Comparison of ENCODE assay signal across 7 mouse cellular contexts in the genomic region with DNA sequence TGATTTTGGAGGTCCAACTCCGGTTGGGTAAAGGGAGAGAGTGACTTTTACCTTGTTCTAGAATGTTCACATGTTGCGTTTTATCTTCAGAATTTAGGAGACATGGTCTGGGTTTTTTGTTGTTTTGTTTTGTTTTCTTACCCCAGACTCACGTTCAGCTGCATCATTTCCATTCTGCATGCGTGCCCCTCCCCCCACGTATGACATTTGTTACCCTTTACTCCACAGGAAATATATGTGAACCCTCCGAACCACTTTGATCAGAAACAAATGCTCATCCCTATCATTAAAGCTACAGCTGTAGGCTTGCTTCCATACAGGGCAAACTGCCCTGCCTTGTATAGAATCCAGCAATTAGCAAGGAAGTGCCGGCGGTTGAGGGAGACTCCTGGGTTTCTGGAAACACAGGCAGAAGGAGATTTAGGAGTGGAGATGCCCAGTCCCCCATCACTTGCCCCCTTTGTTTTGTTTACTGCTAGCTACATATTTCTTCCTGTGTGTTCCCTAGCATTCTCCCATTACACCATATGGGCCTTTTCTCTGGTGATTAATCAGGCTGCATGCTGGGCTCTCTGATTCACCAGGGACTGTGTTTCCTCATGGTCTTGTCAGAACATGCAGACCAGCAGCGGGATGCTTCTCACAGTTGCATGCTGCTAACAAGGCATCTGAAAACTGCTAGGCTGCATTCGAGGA.
A peak's percentile ranks its signal among the peaks of the same experiment; 100 is the strongest.
DNase-seq lines count a peak whose midpoint lies in the region; ATAC-seq and TF ChIP-seq lines count a peak whose summit lies in the region.

No protein-coding gene starts in this region.

- H3K9ac ChIP-seq in lung, postnatal 0 days (replicated peaks; ENCODE audit: low read depth), result no peak overlapping the region
- no peak overlapping the region for H3K9ac ChIP-seq in forebrain, postnatal 0 days
- H3K9ac ChIP-seq in neural tube, embryonic 15.5 days (replicated peaks), result no peak overlapping the region

- H3K4me1 ChIP-seq in lung, postnatal 0 days (ENCODE audit: insufficient read depth, low read depth, low read length), result no peaks in the 10 kb centered on the region; the same call in 1 of the 2 replicates
- 0 out of 2 replicates have a peak, but pooled peaks cover 6% of the 10 kb centered on the region for H3K4me1 ChIP-seq in forebrain, postnatal 0 days (ENCODE audit: insufficient read depth)
- peaks cover 39% of the 10 kb centered on the region for H3K4me1 ChIP-seq in neural tube, embryonic 15.5 days

- WGBS in lung, postnatal 0 days, result 51% methylated on average over 10 of the region's 10 CpGs
- WGBS in forebrain, postnatal 0 days, result 25% methylated on average over 10 of the region's 10 CpGs
- WGBS in neural tube, embryonic 15.5 days, result 19% methylated on average over 10 of the region's 10 CpGs

- DNase-seq in lung, postnatal 0 days (ENCODE audit: low spot score), result peak; percentile 20
- DNase-seq in lung, postnatal 4 days, result no peak
- peak; percentile 64 for DNase-seq in embryo, embryonic 10 days (ENCODE audit: low spot score)
- DNase-seq in forebrain, postnatal 0 days, result peak; percentile 18
- no peak for DNase-seq in gastrocnemius, postnatal 4 days (ENCODE audit: low spot score in 2 of 2)

- no peak overlapping the region for H3K4me2 ChIP-seq in lung, postnatal 0 days (replicated peaks; ENCODE audit: low read depth, low read length)
- H3K4me2 ChIP-seq in forebrain, postnatal 0 days (ENCODE audit: low read depth), result peak overlapping the region; percentile 10; the same call in 1 of the 2 replicates
- peak overlapping the region; percentile 17; the same call in 1 of the 2 replicates for H3K4me2 ChIP-seq in neural tube, embryonic 15.5 days

- no peaks in the 10 kb centered on the region for H3K27me3 ChIP-seq in lung, postnatal 0 days (replicated peaks; ENCODE audit: insufficient read depth, low read length)
- H3K27me3 ChIP-seq in forebrain, postnatal 0 days (ENCODE audit: insufficient read depth, low read length), result no peaks in the 10 kb centered on the region
- no peaks in the 10 kb centered on the region for H3K27me3 ChIP-seq in neural tube, embryonic 15.5 days (replicated peaks)

- peak; percentile 53; the same call in 1 of the 2 replicates for ATAC-seq in lung, postnatal 0 days
- ATAC-seq in forebrain, postnatal 0 days, result peak; percentile 27; the same call in 1 of the 2 replicates
- peak; percentile 15; the same call in 1 of the 2 replicates for ATAC-seq in neural tube, embryonic 15.5 days (ENCODE audit: low FRiP score)
- no peak for ATAC-seq in CD4-positive, CD25-positive, alpha-beta regulatory T cell, adult 4 months

- H3K9me3 ChIP-seq in lung, postnatal 0 days (ENCODE audit: low read length), result no peaks in the 10 kb centered on the region
- H3K9me3 ChIP-seq in forebrain, postnatal 0 days (ENCODE audit: low read length), result no peaks in the 10 kb centered on the region
- no peaks in the 10 kb centered on the region for H3K9me3 ChIP-seq in neural tube, embryonic 15.5 days (replicated peaks)

- no peak for TF ChIP-seq CTCF in lung, postnatal 0 days (IDR thresholded peaks at IDR 0.05)
- TF ChIP-seq CTCF in forebrain, postnatal 0 days (IDR thresholded peaks at IDR 0.05; ENCODE audit: low read depth), result no peak

- H3K27ac ChIP-seq in lung, postnatal 0 days (ENCODE audit: low read length), result no peak overlapping the region
- H3K27ac ChIP-seq in forebrain, postnatal 0 days (ENCODE audit: low read depth, low read length), result no peak overlapping the region; the same call in 1 of the 2 replicates
- peak overlapping the region; percentile 51; the same call in 1 of the 2 replicates for H3K27ac ChIP-seq in neural tube, embryonic 15.5 days (replicated peaks)

- no peak for TF ChIP-seq EP300 in lung, postnatal 0 days (IDR thresholded peaks at IDR 0.05)

- H3K4me3 ChIP-seq in lung, postnatal 0 days (ENCODE audit: low read depth, low read length), result no peak overlapping the region
- H3K4me3 ChIP-seq in forebrain, postnatal 0 days (ENCODE audit: low read depth, low read length), result no peak overlapping the region
- H3K4me3 ChIP-seq in neural tube, embryonic 15.5 days (replicated peaks), result no peak overlapping the region

- no peaks in the 10 kb centered on the region for H3K36me3 ChIP-seq in lung, postnatal 0 days (ENCODE audit: insufficient read depth, low read length)
- H3K36me3 ChIP-seq in forebrain, postnatal 0 days (ENCODE audit: insufficient read depth), result no peaks in the 10 kb centered on the region
- H3K36me3 ChIP-seq in neural tube, embryonic 15.5 days, result no peaks in the 10 kb centered on the region

Comparison
In these comparisons a context has a peak if more than half of its experiments do, and no peak if none do; other contexts are left out.
1. DNase-seq: peak in lung, postnatal 0 days (single experiment), embryo, embryonic 10 days (single experiment) and forebrain, postnatal 0 days (single experiment); none in lung, postnatal 4 days (0 of 2) and gastrocnemius, postnatal 4 days (0 of 2).